Mouse (Mus musculus): ENCODE results near the gene Mboat7. TPM values are rescaled to one million over a fixed set of nuclear protein-coding genes. Genes with fewer than 3 reads are reported as not detected.

The Mboat7 gene
- total and polyA plus RNA-seq, 2 experiments = 15.9 to 58.3 TPM

- 59% methylated on average over 4 of the region's 4 CpGs for WGBS
- Histone ChIP-seq H3K36me3 (ENCODE audit: control insufficient read depth, insufficient read depth, low read length) (peaks cover 13% of the 10 kb centered on the region), H3K79me2 (ENCODE audit: control insufficient read depth, insufficient read depth, low read length) (peaks cover 24% of the 10 kb centered on the region), H3K27ac (replicated peaks; ENCODE audit: insufficient read depth, low read depth, low read length) (no peak overlapping the region), H3K4me1 (ENCODE audit: control insufficient read depth, insufficient read depth, low read length) (peaks cover 15% of the 10 kb centered on the region), H3K9ac (ENCODE audit: low read depth, low read length) (peak overlapping the region; percentile 21; the same call in 1 of the 2 replicates), H3K27me3 (ENCODE audit: control insufficient read depth, insufficient read depth, low read length) (no peaks in the 10 kb centered on the region), H3K4me3 (ENCODE audit: insufficient read depth, low read depth, low read length) (no peak overlapping the region)
- no peak for DNase-seq (ENCODE audit: extremely low read depth, low read depth, low spot score)
- TF ChIP-seq POLR2A (IDR thresholded peaks at IDR 0.05; ENCODE audit: extremely low read depth, insufficient read depth, low read length) (no peak), CTCF (IDR thresholded peaks at IDR 0.05; ENCODE audit: low read depth, low read length) (no peak)
These were observed 46.7 kb downstream of the Mboat7 start for GRCm38 (mm10) chr7:3646641-3647040.

GRCm38 (mm10) chr7:3646188-3646587, 47.1 kb downstream of the Mboat7 start:
- Histone ChIP-seq H3K4me1 (ENCODE audit: control insufficient read depth, insufficient read depth, low read length) (peaks cover 15% of the 10 kb centered on the region), H3K27me3 (ENCODE audit: control insufficient read depth, insufficient read depth, low read length) (no peaks in the 10 kb centered on the region), H3K4me3 (ENCODE audit: insufficient read depth, low read depth, low read length) (peak overlapping the region; percentile 97), H3K79me2 (ENCODE audit: control insufficient read depth, insufficient read depth, low read length) (peaks cover 24% of the 10 kb centered on the region), H3K27ac (replicated peaks; ENCODE audit: insufficient read depth, low read depth, low read length) (0 out of 2 replicates have a peak overlapping the region, but pooled peaks have one; percentile 94), H3K36me3 (ENCODE audit: control insufficient read depth, insufficient read depth, low read length) (peaks cover 9% of the 10 kb centered on the region), H3K9ac (ENCODE audit: low read depth, low read length) (peak overlapping the region; percentile 98)
- 10% methylated on average over 9 of the region's 9 CpGs for WGBS
- TF ChIP-seq POLR2A (IDR thresholded peaks at IDR 0.05; ENCODE audit: extremely low read depth, insufficient read depth, low read length) (no peak), CTCF (IDR thresholded peaks at IDR 0.05; ENCODE audit: low read depth, low read length) (no peak)
- no peak for DNase-seq (ENCODE audit: extremely low read depth, low read depth, low spot score)

- Histone ChIP-seq H3K79me2 (ENCODE audit: control insufficient read depth, insufficient read depth, low read length) (peaks cover 24% of the 10 kb centered on the region), H3K27me3 (ENCODE audit: control insufficient read depth, insufficient read depth, low read length) (no peaks in the 10 kb centered on the region), H3K9ac (ENCODE audit: low read depth, low read length) (peak overlapping the region; percentile 98), H3K36me3 (ENCODE audit: control insufficient read depth, insufficient read depth, low read length) (peaks cover 4% of the 10 kb centered on the region), H3K4me3 (ENCODE audit: insufficient read depth, low read depth, low read length) (peak overlapping the region; percentile 97), H3K27ac (replicated peaks; ENCODE audit: insufficient read depth, low read depth, low read length) (peak overlapping the region; percentile 94), H3K4me1 (ENCODE audit: control insufficient read depth, insufficient read depth, low read length) (peaks cover 15% of the 10 kb centered on the region)
- WGBS = under 1% methylated on average over 54 of the region's 58 CpGs
- TF ChIP-seq POLR2A (IDR thresholded peaks at IDR 0.05; ENCODE audit: extremely low read depth, insufficient read depth, low read length) (no peak), CTCF (IDR thresholded peaks at IDR 0.05; ENCODE audit: low read depth, low read length) (no peak)
- DNase-seq (ENCODE audit: extremely low read depth, low read depth, low spot score) = no peak
These were observed 47.8 kb downstream of the Mboat7 start for GRCm38 (mm10) chr7:3645488-3646025.

GRCm38 (mm10) chr7:3644672-3645487, 48.4 kb downstream of the Mboat7 start, which contains the start of gene Cnot3:
Gene Cnot3, plus strand, starts transcription at chr7:3645268.
- Histone ChIP-seq H3K4me3 (ENCODE audit: insufficient read depth, low read depth, low read length) (peak within 1 kb of the TSS; percentile 97), H3K36me3 (ENCODE audit: control insufficient read depth, insufficient read depth, low read length) (no peaks in the 10 kb centered on the region), H3K27me3 (ENCODE audit: control insufficient read depth, insufficient read depth, low read length) (no peaks in the 10 kb centered on the region), H3K79me2 (ENCODE audit: control insufficient read depth, insufficient read depth, low read length) (peaks cover 24% of the 10 kb centered on the region), H3K4me1 (ENCODE audit: control insufficient read depth, insufficient read depth, low read length) (peaks cover 15% of the 10 kb centered on the region), H3K27ac (replicated peaks; ENCODE audit: insufficient read depth, low read depth, low read length) (peak within 1 kb of the TSS; percentile 94), H3K9ac (ENCODE audit: low read depth, low read length) (peak within 1 kb of the TSS; percentile 98)
- peak; percentile 99 for DNase-seq (ENCODE audit: extremely low read depth, low read depth, low spot score)
- WGBS = under 1% methylated on average over 58 of the region's 58 CpGs
- TF ChIP-seq POLR2A (IDR thresholded peaks at IDR 0.05; ENCODE audit: extremely low read depth, insufficient read depth, low read length) (peak; percentile 83), CTCF (IDR thresholded peaks at IDR 0.05; ENCODE audit: low read depth, low read length) (no peak)

GRCm38 (mm10) chr7:3644348-3644671, 49.0 kb downstream of the Mboat7 start:
- TF ChIP-seq CTCF (IDR thresholded peaks at IDR 0.05; ENCODE audit: low read depth, low read length) (no peak), POLR2A (IDR thresholded peaks at IDR 0.05; ENCODE audit: extremely low read depth, insufficient read depth, low read length) (no peak)
- Histone ChIP-seq H3K4me3 (ENCODE audit: insufficient read depth, low read depth, low read length) (peak overlapping the region; percentile 21; the same call in 1 of the 2 replicates), H3K27ac (replicated peaks; ENCODE audit: insufficient read depth, low read depth, low read length) (no peak overlapping the region; the same call in 1 of the 2 replicates), H3K9ac (ENCODE audit: low read depth, low read length) (no peak overlapping the region), H3K36me3 (ENCODE audit: control insufficient read depth, insufficient read depth, low read length) (no peaks in the 10 kb centered on the region), H3K4me1 (ENCODE audit: control insufficient read depth, insufficient read depth, low read length) (peaks cover 15% of the 10 kb centered on the region), H3K27me3 (ENCODE audit: control insufficient read depth, insufficient read depth, low read length) (no peaks in the 10 kb centered on the region), H3K79me2 (ENCODE audit: control insufficient read depth, insufficient read depth, low read length) (peaks cover 24% of the 10 kb centered on the region)
- no peak for DNase-seq (ENCODE audit: extremely low read depth, low read depth, low spot score)
- 1% methylated on average over 11 of the region's 11 CpGs for WGBS
